Mouse (Mus musculus) 3T3-L1 (cell line): ENCODE measurements around the gene Rnf31.

Experiments used
- DNase-seq: peaks from one replicate; pipeline ENCODE4 v3.0.0-alpha.2; 2015; ENCODE audit warnings: low read depth, low spot score

Rnf31 gene

DNA sequence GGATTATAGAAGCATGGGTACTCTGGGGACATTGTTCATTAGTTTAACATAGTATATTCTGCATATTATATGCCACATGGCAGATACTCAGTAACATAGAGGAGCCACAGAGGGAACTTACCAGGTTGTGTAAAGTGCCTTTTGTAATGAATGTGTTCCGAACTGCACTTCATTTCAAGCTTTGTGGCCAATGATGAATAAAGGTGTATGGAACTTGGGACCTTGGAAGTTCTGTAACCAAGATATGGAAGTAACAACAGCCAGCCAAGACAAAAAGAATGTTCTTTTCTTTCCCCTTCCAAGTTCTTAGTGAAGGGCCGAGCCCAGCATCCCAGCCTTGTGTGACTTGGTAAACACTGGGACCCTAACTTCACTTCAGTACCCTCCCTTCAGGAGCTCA, 58.4 kb downstream of the Rnf31 start, which contains the start of gene Tssk4:
Gene Tssk4, plus strand, starts transcription at position 301 of the 400 bp plus-strand sequence.
- DNase-seq = no peak

- no peak for DNase-seq
These were observed 60.0 kb downstream of the Rnf31 start for GRCm38 (mm10) chr14:55651528-55651927.
